Mouse (Mus musculus) limb, embryonic 13.5 days (tissue): ENCODE data around the gene Unc119. TPM values are rescaled to one million over a fixed set of nuclear protein-coding genes. Genes with fewer than 3 reads are reported as not detected.

Source experiments
- ATAC-seq: fragments of 200-750 bp; cut with Nextera tagmentation; 2 replicates; pipeline ENCODE4 v1.8.0; 2017; ENCODE audit warnings: low read depth, moderate number of reproducible peaks, moderate TSS enrichment; ENCODE audit not compliant: low FRiP score
- H3K27ac ChIP-seq: fragments of 300-500 bp; sonication (generic); 2 replicates; pipeline ENCODE4 v1.5.1; 2015; ENCODE audit warnings: inconsistent platforms, mild to moderate bottlenecking, moderate library complexity
- H3K27me3 ChIP-seq: fragments of 300-500 bp; sonication (generic); 2 replicates; pipeline ENCODE4 v1.6.1; 2015; ENCODE audit warnings: mild to moderate bottlenecking, inconsistent platforms
- H3K36me3 ChIP-seq: fragments of 300-500 bp; sonication (generic); 2 replicates; pipeline ENCODE4 v1.6.1; 2015; ENCODE audit warnings: inconsistent platforms, mild to moderate bottlenecking, moderate library complexity
- H3K4me1 ChIP-seq: fragments of 300-500 bp; sonication (generic); 2 replicates; pipeline ENCODE4 v1.6.1; 2015; ENCODE audit warnings: inconsistent platforms
- H3K4me2 ChIP-seq: fragments of 300-500 bp; sonication (generic); replicated peaks from 2 replicates; pipeline ENCODE4 v1.6.1; 2015; ENCODE audit warnings: inconsistent platforms, mild to moderate bottlenecking, moderate library complexity
- H3K4me3 ChIP-seq: fragments of 300-500 bp; sonication (generic); 2 replicates; pipeline ENCODE4 v1.5.1; 2015; ENCODE audit warnings: moderate library complexity, mild to moderate bottlenecking, inconsistent platforms
- H3K9ac ChIP-seq: fragments of 300-500 bp; sonication (generic); 2 replicates; pipeline ENCODE4 v1.6.1; 2015; ENCODE audit warnings: mild to moderate bottlenecking, inconsistent platforms
- H3K9me3 ChIP-seq: fragments of 300-500 bp; sonication (generic); 2 replicates; pipeline ENCODE4 v1.6.1; 2016; ENCODE audit warnings: inconsistent platforms
- WGBS: fragments of 180-500 bp; shearing (Covaris S2); methylation state at CpG from one replicate; pipeline ENCODE4 v1.1.7; 2015; 5-methylcytosine and 5-hydroxymethylcytosine counted together
- polyA plus RNA-seq: library from polyadenylated mRNA; unstranded; fragments of >200 nt; fragmentation: Nextera tagmentation; extraction: Ambion mirVana; gene quantifications from 2 replicates; pipeline ENCODE4 v1.2.1, GENCODE M21; 2015

Gene Unc119
- polyA plus RNA-seq, 1 experiment from 2014 or later = 70.1 TPM

DNA sequence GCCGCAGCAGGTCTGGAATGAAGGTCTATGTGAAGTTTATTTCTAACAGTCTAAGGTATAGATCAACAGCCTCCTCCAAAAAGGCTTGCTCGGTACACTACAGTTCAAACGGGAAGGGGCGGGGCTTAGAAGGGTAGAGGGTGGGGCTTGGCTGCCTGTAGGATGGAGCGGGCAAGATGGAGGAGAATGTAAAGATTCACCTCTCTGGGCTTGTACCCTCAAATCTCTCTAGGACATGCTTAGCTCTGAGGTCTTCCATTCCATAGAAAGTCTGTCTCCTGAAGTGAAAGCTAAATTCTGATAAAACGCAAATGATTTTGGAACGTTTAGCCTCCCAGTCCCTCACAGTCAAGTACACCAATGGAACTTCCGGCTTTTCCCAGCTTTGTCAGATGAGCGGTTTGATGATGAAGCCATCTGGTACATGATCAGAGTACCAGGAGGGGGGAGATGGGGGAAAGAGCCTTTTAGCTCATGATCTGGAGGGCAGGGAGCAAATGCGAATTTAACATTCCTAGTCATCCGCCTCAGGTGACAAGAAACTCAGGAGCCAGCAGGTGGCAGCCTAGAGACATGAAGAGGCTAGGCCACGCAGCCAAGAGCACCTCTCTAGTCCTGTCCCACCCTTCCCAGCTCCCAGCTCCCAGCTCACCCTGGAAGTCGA, 17.0 kb downstream of the Unc119 start:
- 12% methylated on average over 13 of the region's 13 CpGs for WGBS
- H3K4me2 ChIP-seq = peak overlapping the region; percentile 59
- peak; percentile 80; the same call in 1 of the 2 replicates for ATAC-seq
- no peak overlapping the region for H3K27ac ChIP-seq
- no peaks in the 10 kb centered on the region for H3K9me3 ChIP-seq
- no peaks in the 10 kb centered on the region for H3K27me3 ChIP-seq
- H3K36me3 ChIP-seq = no peaks in the 10 kb centered on the region
- H3K9ac ChIP-seq = no peak overlapping the region; the same call in 1 of the 2 replicates
- H3K4me1 ChIP-seq = peaks cover 22% of the 10 kb centered on the region
- peak overlapping the region; percentile 39 for H3K4me3 ChIP-seq

DNA sequence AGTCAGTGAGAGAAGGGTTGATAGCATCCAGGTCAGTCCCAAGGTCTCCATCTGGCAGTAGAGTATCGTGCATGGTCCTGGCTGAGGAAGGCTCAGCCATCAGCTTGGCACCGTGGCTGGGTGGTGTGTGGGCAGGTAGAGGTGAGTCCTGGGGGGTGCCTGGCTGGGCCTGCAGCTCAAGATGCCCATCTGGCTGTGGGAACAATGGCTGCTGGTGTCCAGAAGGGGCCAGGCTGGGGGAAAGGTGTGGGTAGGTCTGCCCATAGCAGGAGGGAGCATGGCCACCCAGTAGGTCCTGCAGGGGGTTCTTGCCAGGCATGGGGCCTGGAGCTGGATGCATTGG, 17.5 kb downstream of the Unc119 start:
- 70% methylated on average over 2 of the region's 2 CpGs for WGBS
- Histone ChIP-seq H3K4me1 (peaks cover 22% of the 10 kb centered on the region), H3K27me3 (no peaks in the 10 kb centered on the region), H3K9ac (no peak overlapping the region; the same call in 1 of the 2 replicates), H3K4me3 (no peak overlapping the region), H3K9me3 (no peaks in the 10 kb centered on the region), H3K4me2 (peak overlapping the region; percentile 59), H3K27ac (no peak overlapping the region), H3K36me3 (no peaks in the 10 kb centered on the region)
- no peak for ATAC-seq

DNA sequence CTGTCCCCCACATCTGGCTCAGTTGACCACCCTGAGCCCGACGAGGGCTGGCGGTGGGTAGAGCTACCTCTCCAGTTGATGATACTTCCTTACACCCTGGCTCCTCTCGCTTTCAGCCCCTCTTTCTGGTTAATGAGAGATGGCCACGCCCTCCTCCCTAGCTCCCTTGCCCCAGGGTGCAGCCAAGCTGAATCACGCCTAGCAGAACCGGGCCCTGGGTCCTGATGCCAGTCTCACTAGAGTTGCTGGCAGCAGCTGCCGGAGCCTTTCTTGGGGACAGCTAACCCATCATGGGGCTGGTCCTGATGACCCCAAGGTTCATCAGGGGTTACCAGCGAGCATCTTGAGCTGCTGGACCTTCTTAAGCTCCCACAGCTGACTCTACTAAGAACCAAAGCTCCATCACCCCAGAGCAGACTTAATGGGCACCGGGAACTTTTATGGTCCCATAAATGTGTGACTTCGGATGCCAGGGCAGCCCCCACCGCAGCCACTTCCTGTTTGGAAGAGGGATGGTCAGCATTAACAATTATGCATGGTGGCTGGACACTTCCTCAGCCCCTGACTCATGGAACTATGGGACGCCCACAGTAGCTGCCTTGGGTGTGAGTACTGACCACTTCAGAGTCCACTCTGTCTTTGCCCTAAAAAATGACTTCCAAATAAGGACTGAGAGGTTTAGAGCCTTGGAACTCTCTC, 20.2 kb downstream of the Unc119 start:
- Histone ChIP-seq H3K36me3 (no peaks in the 10 kb centered on the region), H3K9ac (no peak overlapping the region), H3K27ac (no peak overlapping the region), H3K9me3 (no peaks in the 10 kb centered on the region), H3K4me1 (peaks cover 22% of the 10 kb centered on the region), H3K27me3 (no peaks in the 10 kb centered on the region), H3K4me2 (no peak overlapping the region), H3K4me3 (no peak overlapping the region)
- 47% methylated on average over 13 of the region's 13 CpGs for WGBS
- ATAC-seq = no peak

DNA sequence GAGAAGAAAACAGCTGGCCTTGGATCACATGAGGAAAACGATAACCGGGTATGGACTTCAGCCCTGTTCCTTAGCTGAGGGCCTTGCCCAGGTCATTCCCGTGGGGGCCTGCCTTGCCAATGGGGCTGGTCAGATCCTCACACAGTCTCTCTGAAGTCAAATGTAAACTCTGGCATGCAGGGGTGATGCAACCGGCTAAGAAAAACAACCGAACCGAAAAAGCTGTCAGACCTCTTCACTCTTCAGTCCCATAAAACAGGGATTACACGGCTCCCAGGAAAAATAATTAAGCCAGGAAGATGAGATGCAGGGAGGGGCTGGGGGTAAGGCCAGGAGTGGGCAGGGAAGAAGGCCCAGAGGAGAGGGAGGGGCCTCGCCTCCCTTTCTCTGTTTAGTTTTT, 20.8 kb downstream of the Unc119 start:
- Histone ChIP-seq H3K27me3 (no peaks in the 10 kb centered on the region), H3K4me2 (no peak overlapping the region), H3K4me1 (peaks cover 22% of the 10 kb centered on the region), H3K27ac (no peak overlapping the region), H3K4me3 (no peak overlapping the region), H3K36me3 (no peaks in the 10 kb centered on the region), H3K9ac (no peak overlapping the region), H3K9me3 (no peaks in the 10 kb centered on the region)
- 23% methylated on average over 8 of the region's 8 CpGs for WGBS
- ATAC-seq = no peak

DNA sequence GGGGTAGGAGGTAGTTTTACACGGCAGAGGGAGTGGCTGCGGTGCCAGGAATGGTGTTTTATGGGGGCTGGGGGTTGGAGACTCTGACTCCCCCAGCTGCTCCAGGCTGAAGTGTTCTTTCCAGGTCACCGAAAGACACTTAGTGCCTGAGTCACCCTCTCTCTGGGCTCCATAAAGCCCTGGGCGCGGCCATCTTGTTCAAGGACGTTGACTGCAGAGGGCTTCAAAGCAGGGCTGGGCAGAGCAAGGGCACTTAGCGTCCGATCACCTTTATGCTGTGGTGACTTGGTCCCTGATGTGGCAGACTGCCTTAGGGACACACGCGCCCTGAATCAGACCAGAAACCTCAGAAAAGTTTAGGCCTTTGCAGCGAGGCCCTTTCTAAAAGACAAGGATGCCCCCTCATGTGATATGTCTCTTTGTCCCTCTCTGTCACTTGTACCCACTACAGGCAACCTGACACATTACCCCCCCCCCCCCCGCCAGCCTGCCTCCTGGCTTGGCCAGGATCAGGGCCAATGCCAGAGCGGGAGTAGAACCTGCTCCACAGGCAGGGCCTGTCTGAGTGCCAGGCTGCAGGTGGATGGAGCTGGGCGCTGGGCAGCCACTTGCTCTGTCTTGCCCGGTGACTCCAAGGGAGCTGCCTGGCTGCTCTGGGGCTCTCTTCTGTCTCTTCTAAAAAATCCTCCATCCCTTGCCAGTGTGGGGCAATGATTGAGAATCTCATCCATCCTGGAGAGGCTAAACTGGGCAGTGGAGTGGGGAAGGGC, 24.4 kb downstream of the Unc119 start:
- no peaks in the 10 kb centered on the region for H3K36me3 ChIP-seq
- H3K27ac ChIP-seq = no peak overlapping the region
- no peaks in the 10 kb centered on the region for H3K9me3 ChIP-seq
- no peak for ATAC-seq
- no peak overlapping the region for H3K4me3 ChIP-seq
- 83% methylated on average over 15 of the region's 15 CpGs for whole genome bisulfite sequencing
- H3K27me3 ChIP-seq = no peaks in the 10 kb centered on the region
- no peak overlapping the region for H3K9ac ChIP-seq
- peaks cover 19% of the 10 kb centered on the region for H3K4me1 ChIP-seq
- no peak overlapping the region for H3K4me2 ChIP-seq

DNA sequence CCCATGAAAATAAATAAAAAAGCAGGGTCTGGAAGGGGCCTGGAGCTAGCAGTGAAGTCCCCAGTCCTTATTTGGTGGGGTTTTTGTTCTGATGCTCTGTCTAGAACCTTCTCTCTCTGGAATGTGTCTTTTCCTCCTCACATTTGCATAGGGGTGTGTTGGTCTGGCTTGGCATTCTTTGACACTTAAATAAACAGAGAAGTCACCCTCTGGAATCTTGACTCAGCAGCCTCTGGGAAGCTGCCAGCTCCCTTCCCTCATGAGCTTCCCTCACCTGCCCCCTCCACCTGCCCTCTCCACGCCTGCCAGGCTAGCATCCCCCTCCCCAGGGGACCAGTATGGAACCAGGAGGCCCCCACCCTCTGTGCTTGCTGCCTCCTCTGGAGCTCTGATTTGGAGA, 27.1 kb downstream of the Unc119 start:
- no peaks in the 10 kb centered on the region for H3K9me3 ChIP-seq
- peaks cover 15% of the 10 kb centered on the region for H3K4me1 ChIP-seq
- H3K36me3 ChIP-seq = no peaks in the 10 kb centered on the region
- H3K27ac ChIP-seq = no peak overlapping the region
- no peaks in the 10 kb centered on the region for H3K27me3 ChIP-seq
- no peak overlapping the region for H3K4me3 ChIP-seq
- no peak overlapping the region for H3K4me2 ChIP-seq
- H3K9ac ChIP-seq = no peak overlapping the region
- ATAC-seq = no peak
- WGBS = 45% methylated on average over 1 of the region's 1 CpGs

DNA sequence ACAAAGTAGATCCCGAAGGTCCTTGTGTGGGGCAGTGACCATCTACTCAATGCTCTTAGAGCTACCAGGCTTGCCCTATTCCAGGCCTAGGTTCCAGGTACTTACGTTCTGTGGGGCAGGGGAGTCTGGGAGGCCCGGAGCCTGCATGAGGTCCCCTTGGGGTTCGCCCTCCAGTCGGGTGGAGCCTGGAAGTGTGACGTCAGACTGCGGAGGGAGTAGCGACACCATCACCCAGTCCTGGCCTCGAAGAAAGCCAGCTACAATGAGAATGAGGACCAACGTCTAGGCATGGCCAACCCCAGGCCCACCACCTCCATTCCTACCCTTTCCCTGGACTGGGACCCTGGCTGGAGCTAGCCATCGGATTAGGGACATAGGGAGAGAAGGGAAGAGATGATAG, 28.4 kb downstream of the Unc119 start:
- Histone ChIP-seq H3K4me2 (no peak overlapping the region), H3K9ac (no peak overlapping the region), H3K27ac (no peak overlapping the region), H3K9me3 (no peaks in the 10 kb centered on the region), H3K27me3 (no peaks in the 10 kb centered on the region), H3K36me3 (no peaks in the 10 kb centered on the region), H3K4me1 (peaks cover 16% of the 10 kb centered on the region), H3K4me3 (no peak overlapping the region)
- no peak for ATAC-seq
- WGBS = 91% methylated on average over 11 of the region's 11 CpGs

DNA sequence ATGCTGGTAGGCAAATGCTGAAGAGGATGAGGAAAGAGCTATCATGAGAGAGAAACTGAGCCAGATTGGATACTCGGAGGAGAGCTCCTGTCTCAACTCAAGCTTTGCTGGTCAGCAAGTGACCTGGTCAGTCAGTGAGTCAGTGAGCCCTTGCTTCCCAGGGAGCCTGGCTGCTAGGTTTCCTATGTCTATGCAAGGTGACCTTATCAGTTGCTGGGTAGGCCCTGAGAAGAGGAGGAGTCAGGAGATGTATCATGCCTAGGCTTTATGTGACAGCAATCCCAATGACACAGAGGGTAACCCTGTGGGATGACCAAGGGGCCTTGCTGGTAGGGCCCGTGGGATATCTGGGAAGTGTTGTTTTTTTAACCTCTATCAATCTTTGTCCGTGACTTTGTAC, 28.9 kb downstream of the Unc119 start:
- Histone ChIP-seq H3K4me2 (no peak overlapping the region), H3K4me3 (no peak overlapping the region), H3K27ac (no peak overlapping the region), H3K4me1 (peaks cover 21% of the 10 kb centered on the region), H3K9me3 (no peaks in the 10 kb centered on the region), H3K36me3 (no peaks in the 10 kb centered on the region), H3K27me3 (no peaks in the 10 kb centered on the region), H3K9ac (no peak overlapping the region)
- no peak for ATAC-seq
- 81% methylated on average over 3 of the region's 3 CpGs for WGBS

DNA sequence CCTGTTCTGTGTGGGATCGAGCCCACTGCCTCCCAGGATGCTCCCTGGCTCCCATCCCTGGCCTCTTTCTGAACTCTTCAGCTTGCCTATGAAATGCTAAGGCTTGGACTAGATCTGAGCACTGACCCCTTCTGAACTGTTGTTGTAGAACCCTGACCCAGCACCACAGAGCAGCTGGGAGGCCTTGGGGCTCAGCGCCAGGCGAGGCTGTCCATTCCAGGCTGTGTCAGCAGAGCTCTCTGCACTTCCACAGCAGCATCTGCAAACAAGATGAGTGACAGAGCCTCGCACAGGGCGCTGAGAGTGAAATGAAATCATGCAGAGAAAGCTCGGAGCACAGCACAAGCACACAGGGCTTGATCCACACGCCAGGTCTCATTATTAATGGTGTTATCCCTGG, 29.3 kb downstream of the Unc119 start:
- peaks cover 25% of the 10 kb centered on the region for H3K4me1 ChIP-seq
- no peak overlapping the region for H3K4me2 ChIP-seq
- no peaks in the 10 kb centered on the region for H3K36me3 ChIP-seq
- WGBS = 65% methylated on average over 7 of the region's 7 CpGs
- H3K9me3 ChIP-seq = no peaks in the 10 kb centered on the region
- no peaks in the 10 kb centered on the region for H3K27me3 ChIP-seq
- no peak overlapping the region for H3K9ac ChIP-seq
- ATAC-seq = no peak
- H3K27ac ChIP-seq = no peak overlapping the region
- H3K4me3 ChIP-seq = no peak overlapping the region

DNA sequence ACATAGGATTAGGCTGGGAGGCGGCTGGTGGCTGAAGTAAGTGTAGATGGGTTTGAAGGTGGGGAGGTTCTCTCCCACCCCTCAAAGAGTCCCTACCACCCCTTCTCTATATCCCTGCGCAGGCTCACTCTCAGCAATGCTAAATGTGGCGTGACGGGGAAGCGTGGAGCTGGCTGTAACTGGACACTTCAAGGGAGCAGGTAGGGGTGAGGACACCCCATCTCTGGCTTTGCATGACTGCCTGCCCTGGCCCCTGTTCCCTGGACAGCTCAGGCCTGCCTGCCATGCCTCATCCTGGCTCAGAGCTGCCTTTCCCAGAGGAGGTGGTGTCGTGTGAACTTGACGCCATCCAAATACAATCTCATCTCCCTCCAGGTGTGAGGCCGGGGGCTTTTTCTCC, 30.9 kb downstream of the Unc119 start:
- Histone ChIP-seq H3K4me1 (peaks cover 30% of the 10 kb centered on the region), H3K27ac (no peak overlapping the region), H3K9ac (no peak overlapping the region), H3K27me3 (no peaks in the 10 kb centered on the region), H3K36me3 (no peaks in the 10 kb centered on the region), H3K4me3 (no peak overlapping the region), H3K9me3 (no peaks in the 10 kb centered on the region), H3K4me2 (no peak overlapping the region)
- 0 out of 2 replicates have a peak, but pooled peaks have one; percentile 24 for ATAC-seq
- WGBS = 61% methylated on average over 8 of the region's 8 CpGs

DNA sequence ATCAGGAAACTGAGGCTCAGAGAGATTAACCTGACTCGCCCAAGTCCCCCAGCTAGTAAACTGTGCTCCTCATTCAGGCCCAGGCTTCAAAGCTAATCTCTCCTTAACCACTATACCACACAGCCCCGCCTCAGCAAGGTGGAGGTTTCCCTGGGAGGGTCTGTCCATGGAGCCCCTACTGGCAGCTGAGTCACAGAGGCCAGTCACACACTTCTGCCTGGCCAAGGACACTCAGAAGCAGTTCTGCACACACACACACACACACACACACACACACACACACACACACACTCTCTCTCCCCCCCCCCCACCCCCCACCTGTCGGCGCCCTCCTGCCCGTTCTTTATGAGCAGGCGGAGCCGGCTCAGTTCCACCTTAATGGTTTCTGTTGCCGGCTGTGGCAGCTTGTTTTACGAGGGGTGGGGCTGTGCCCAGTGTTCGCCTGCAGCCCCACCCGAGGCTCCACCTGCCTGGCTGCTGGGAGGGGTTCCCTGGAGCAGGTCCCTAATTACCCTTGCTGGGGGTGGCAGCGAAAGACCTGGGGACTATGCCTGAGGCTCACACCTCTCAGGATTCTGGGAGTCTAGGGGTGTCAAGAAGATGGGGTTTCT, 34.4 kb downstream of the Unc119 start:
- peaks cover 34% of the 10 kb centered on the region for H3K4me1 ChIP-seq
- H3K4me3 ChIP-seq = no peak overlapping the region
- no peaks in the 10 kb centered on the region for H3K27me3 ChIP-seq
- 0 out of 2 replicates have a peak overlapping the region, but pooled peaks have one; percentile 1 for H3K4me2 ChIP-seq
- no peaks in the 10 kb centered on the region for H3K36me3 ChIP-seq
- H3K9me3 ChIP-seq = no peaks in the 10 kb centered on the region
- no peak overlapping the region for H3K9ac ChIP-seq
- H3K27ac ChIP-seq = no peak overlapping the region
- no peak for ATAC-seq
- 11% methylated on average over 11 of the region's 12 CpGs for WGBS

DNA sequence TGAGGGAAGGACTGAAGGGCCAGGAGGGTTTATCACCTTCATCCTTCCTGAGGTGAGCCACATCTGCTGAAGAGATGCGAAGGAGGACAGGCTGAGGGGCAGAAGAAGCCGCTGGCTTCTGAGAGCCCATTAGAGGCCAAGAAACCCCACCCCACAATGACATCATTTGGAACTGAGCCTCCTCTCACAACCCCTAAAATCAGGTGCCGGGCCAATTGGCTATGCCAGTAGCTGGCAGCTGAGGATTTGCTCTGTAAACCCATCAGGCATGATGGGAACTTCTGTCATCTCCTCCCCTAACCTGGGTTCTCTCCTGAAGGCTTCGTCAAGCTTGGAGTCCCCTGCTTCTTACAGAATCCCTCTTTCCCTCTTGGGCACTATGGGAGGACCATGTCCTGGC, 37.1 kb downstream of the Unc119 start:
- Histone ChIP-seq H3K4me2 (no peak overlapping the region), H3K9ac (no peak overlapping the region), H3K27me3 (0 out of 2 replicates have a peak, but pooled peaks cover 2% of the 10 kb centered on the region), H3K27ac (no peak overlapping the region), H3K4me3 (no peak overlapping the region), H3K36me3 (no peaks in the 10 kb centered on the region), H3K9me3 (no peaks in the 10 kb centered on the region), H3K4me1 (peaks cover 20% of the 10 kb centered on the region)
- no peak for ATAC-seq
- 60% methylated on average over 4 of the region's 4 CpGs for WGBS
